Mouse (Mus musculus) colon, adult 2 months (tissue): Measurements from ENCODE around the gene Arhgef12. TPM values are rescaled to one million over a fixed set of nuclear protein-coding genes. Genes with fewer than 3 reads are reported as not detected.

Source experiments
- polyA plus RNA-seq: library from polyadenylated mRNA; depleted of rRNA; stranded (reverse); fragments of >200 nt; gene quantifications from 2 replicates; pipeline ENCODE4 v1.2.3, GENCODE M21; 2012; rRNA removed

The Arhgef12 gene
- polyA plus RNA-seq = 10.2 and 10.4 TPM in 2 replicates

DNA sequence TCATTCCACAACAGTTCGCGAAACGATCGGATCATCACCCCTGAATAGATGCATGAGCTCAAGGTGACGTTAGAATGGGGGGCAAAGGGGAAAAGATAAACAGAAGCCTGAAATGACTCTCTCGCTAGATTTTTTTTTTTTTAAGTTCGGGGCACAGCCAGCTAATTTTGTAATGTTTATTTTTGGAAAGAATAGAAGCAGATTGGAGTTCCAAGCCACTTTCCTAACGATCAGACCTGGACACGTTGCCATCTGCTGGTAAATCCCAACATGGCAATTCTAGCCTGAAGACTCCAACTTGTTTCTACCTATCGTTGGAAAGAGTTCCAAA lies at the start of gene Arhgef12:
Arhgef12 (minus strand) TSS at position 53 of the 331 bp plus-strand sequence.

DNA sequence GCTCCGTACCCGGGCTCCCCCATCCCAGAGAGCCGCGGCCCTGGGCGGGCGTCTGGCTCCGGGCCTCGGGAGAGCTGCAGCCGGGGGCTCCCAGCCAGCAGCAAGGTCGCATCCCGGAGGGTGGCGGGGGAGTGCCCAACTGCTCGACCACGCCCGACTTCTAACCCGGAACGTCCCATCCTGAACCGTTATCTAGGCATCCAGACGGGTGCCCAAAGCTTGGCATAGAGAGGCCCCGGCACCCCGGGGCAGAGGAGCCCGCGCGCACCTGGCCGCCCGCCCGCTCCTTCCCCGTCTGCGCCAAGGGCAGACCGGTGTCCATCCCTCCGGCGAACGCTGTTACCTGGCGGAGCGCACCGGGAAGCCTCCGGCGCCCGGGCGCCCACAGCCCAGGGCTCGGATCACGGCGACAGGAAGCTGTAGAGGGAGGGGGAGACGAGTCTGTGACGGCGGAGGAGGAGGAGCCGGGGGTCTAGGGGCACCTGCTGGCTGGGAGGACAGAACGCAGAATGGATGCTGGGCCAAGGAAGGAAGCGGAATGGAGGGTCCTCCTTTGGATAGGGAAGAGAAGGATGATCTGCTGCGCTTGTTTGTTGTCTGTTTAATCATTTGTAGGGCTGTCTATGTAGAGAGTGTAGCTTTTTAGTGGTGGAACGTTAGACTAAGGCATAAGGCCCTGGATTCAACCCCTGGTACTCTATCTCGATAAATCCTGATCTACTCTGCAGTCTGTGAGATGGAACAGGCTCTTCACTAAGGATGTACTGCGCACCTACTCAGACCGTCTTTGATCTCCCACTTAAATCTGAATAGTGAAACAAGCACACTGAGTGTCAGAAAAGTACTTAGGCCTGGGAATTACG lies 9.3 kb upstream of the Arhgef12 start, which contains the start of gene Tmem136:
Tmem136 (minus strand) TSS at position 437 of the 863 bp plus-strand sequence.

DNA sequence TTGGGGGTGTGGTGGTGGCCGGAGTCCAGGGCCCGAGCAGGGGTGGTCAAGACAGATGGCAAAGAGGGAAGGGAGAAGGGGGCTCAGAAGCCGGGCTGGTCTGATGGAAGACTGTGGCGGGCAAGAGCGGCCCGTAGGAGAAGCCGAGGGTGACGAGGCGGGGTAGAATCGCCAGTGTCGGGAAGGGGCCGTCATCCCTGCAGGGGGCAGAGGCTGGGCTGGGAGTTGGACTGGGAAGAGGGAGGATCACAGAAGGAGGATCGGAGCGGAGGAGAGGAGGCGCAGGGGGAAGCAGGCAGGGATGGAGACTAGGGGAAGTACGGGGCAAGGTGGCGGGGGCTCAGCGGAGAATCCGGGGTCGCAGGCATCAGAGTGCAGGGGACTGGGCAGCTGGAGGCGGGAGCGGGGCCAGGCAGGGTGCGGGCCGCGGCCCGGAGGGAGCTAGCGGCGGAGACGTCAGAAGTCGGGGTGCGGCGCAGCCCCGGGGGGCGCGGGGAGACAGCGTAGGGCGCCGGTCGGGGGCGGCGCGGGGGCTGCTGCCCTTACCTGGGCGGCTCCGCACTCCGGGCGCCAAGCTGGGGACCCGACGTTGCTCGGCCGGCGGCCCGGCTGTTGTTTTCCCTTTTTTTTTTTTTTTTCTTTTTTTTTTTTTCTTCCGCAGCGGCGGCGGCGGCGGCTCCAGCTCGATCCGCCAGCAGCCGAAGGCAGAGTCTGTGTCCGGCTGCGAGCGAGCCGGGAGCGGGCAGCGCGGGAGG lies 163.1 kb downstream of the Arhgef12 start, which contains the start of gene Grik4:
Grik4 (minus strand) TSS at position 713 of the 755 bp plus-strand sequence.

Other genes starting within 250 kb of the Arhgef12 start
- 0.36 and 0.44 TPM in 2 replicates for gene Grik4, start 162.7 kb downstream of the Arhgef12 start, polyA plus RNA-seq
- gene Tmem136, start 9.3 kb upstream of the Arhgef12 start, polyA plus RNA-seq = 1.5 and 1.6 TPM in 2 replicates
- 0.77 and 0.78 TPM in 2 replicates for gene Pou2f3, start 103.1 kb upstream of the Arhgef12 start, polyA plus RNA-seq
- gene Oaf, start 132.7 kb upstream of the Arhgef12 start, polyA plus RNA-seq = 42.4 and 50.7 TPM in 2 replicates
- 0.41 and 1.2 TPM in 2 replicates for gene Trim29, start 203.6 kb upstream of the Arhgef12 start, polyA plus RNA-seq